Mouse (Mus musculus) E14TG2a.4 (cell line): Measurements from ENCODE around the gene Mib2.

ENCODE experiments used
- CTCF ChIP-seq: conservative IDR thresholded peaks from 2 replicates; pipeline ENCODE4 v1.5.1; 2014; ENCODE audit warnings: low read length
- NANOG ChIP-seq: IDR thresholded peaks from 2 replicates; pipeline ENCODE4 v1.6.1; 2014; ENCODE audit warnings: borderline replicate concordance, low read length, mixed read lengths
- POU5F1 ChIP-seq: IDR thresholded peaks from 2 replicates; pipeline ENCODE4 v1.6.1; 2014; ENCODE audit warnings: low read length, borderline replicate concordance

GRCm38 (mm10) chr4:155694482-155695401, 25.7 kb upstream of the Mib2 start:
- TF ChIP-seq CTCF: no peak
- no peak for TF ChIP-seq NANOG
- TF ChIP-seq POU5F1: no peak
